Mouse (Mus musculus) CH12.LX (cell line): Measurements from ENCODE around the gene Ap2b1. TPM values are rescaled to one million over a fixed set of nuclear protein-coding genes. Genes with fewer than 3 reads are reported as not detected.

ENCODE experiments used
- DNase-seq: peaks from one replicate; pipeline ENCODE4 v3.0.0-alpha.2; 2013; ENCODE audit errors: extremely low read depth
- H3K27ac ChIP-seq: 2 replicates; pipeline ENCODE4 v1.5.1; 2012; ENCODE audit warnings: low read depth, mild to moderate bottlenecking, control low read depth, moderate library complexity; ENCODE audit not compliant: insufficient read depth
- H3K27me3 ChIP-seq: replicated peaks from 2 replicates; pipeline ENCODE3; 2012; ENCODE audit warnings: inconsistent platforms
- H3K36me3 ChIP-seq, 2 experiments: replicated peaks in 1 of 2; 2 replicates each; pipeline versions ENCODE3 to v1.6.1; 2012; ENCODE audit warnings: inconsistent platforms in 1 of 2, low read length in 1 of 2, mild to moderate bottlenecking in 1 of 2, mixed read lengths in 1 of 2, moderate library complexity in 1 of 2; ENCODE audit not compliant: control insufficient read depth in 1 of 2, insufficient read depth in 1 of 2
- H3K4me1 ChIP-seq, 2 experiments: 2 replicates each; pipeline ENCODE4 v1.6.1; 2012; ENCODE audit warnings: inconsistent platforms in 1 of 2, moderate library complexity in 1 of 2; ENCODE audit not compliant: insufficient read depth in 2 of 2, control insufficient read depth in 1 of 2
- H3K4me2 ChIP-seq: 2 replicates; pipeline ENCODE4 v1.6.1; 2012; ENCODE audit warnings: low read depth, mild to moderate bottlenecking, control low read depth; ENCODE audit not compliant: poor library complexity, insufficient read depth, severe bottlenecking
- H3K4me3 ChIP-seq, 3 experiments: fragments of 150-350 bp in 1 of 3; sonication (generic) in 1 of 3; replicated peaks in 1 of 3; 2 replicates each; pipeline versions ENCODE3 to v1.5.1; 2011 to 2012; ENCODE audit warnings: low read depth in 2 of 3, low read length in 2 of 3, mild to moderate bottlenecking in 2 of 3, moderate library complexity in 2 of 3, control low read depth in 1 of 3, improper control_type of control experiment in 1 of 3, inconsistent platforms in 1 of 3, mixed read lengths in 1 of 3; ENCODE audit not compliant: poor library complexity in 1 of 3
- H3K79me2 ChIP-seq: replicated peaks from 2 replicates; pipeline ENCODE4 v1.6.1; 2012; ENCODE audit warnings: mild to moderate bottlenecking, moderate library complexity; ENCODE audit not compliant: control insufficient read depth, poor library complexity, insufficient read depth, severe bottlenecking; ENCODE audit errors: extremely low read depth
- H3K9ac ChIP-seq: 2 replicates; pipeline ENCODE4 v1.6.1; 2012; ENCODE audit warnings: low read depth, mild to moderate bottlenecking, control low read depth, moderate library complexity; ENCODE audit not compliant: insufficient read depth
- H3K9me3 ChIP-seq: replicated peaks from 2 replicates; pipeline ENCODE3; 2012; ENCODE audit warnings: low read length, inconsistent platforms, mixed read lengths
- BHLHE40 ChIP-seq: IDR thresholded peaks from 2 replicates; pipeline ENCODE4 v1.6.1; 2011; ENCODE audit warnings: mild to moderate bottlenecking, low read depth, low read length, improper control_type of control experiment
- E2F4 ChIP-seq: IDR thresholded peaks from 2 replicates; pipeline ENCODE4 v1.6.1; 2011; ENCODE audit warnings: low read depth, low read length, improper control_type of control experiment; ENCODE audit not compliant: insufficient replicate concordance
- ELF1 ChIP-seq: IDR thresholded peaks from 2 replicates; pipeline ENCODE4 v1.6.1; 2014; ENCODE audit warnings: low read depth, mild to moderate bottlenecking, inconsistent platforms, low read length, improper control_type of control experiment
- EP300 ChIP-seq: IDR thresholded peaks from 2 replicates; pipeline ENCODE4 v1.6.1; 2011; ENCODE audit warnings: low read length, improper control_type of control experiment
- GABPA ChIP-seq: IDR thresholded peaks from 2 replicates; pipeline ENCODE4 v1.6.1; 2012; ENCODE audit warnings: low read depth, low read length, improper control_type of control experiment, inconsistent platforms; ENCODE audit not compliant: insufficient replicate concordance
- IRF4 ChIP-seq: IDR thresholded peaks from 2 replicates; pipeline ENCODE4 v1.6.1; 2014; ENCODE audit warnings: low read depth, mild to moderate bottlenecking, inconsistent platforms, low read length, improper control_type of control experiment
- JUN ChIP-seq: IDR thresholded peaks from 2 replicates; pipeline ENCODE4 v1.6.1; 2011; ENCODE audit warnings: low read depth, mild to moderate bottlenecking, low read length, improper control_type of control experiment, moderate library complexity; ENCODE audit not compliant: insufficient read depth
- MAFK ChIP-seq: IDR thresholded peaks from 2 replicates; pipeline ENCODE4 v1.6.1; 2011; ENCODE audit warnings: low read length, improper control_type of control experiment; ENCODE audit not compliant: insufficient replicate concordance
- MAX ChIP-seq: IDR thresholded peaks from 2 replicates; pipeline ENCODE4 v1.6.1; 2011; ENCODE audit warnings: low read length, improper control_type of control experiment
- MEF2A ChIP-seq: IDR thresholded peaks from 2 replicates; pipeline ENCODE4 v1.6.1; 2014; ENCODE audit warnings: low read depth, mild to moderate bottlenecking, inconsistent platforms, low read length, improper control_type of control experiment, borderline replicate concordance
- MXI1 ChIP-seq: IDR thresholded peaks from 2 replicates; pipeline ENCODE4 v1.6.1; 2011; ENCODE audit warnings: mild to moderate bottlenecking, low read depth, low read length, improper control_type of control experiment
- RAD21 ChIP-seq: IDR thresholded peaks from 2 replicates; pipeline ENCODE4 v1.6.1; 2011; ENCODE audit warnings: low read depth, mild to moderate bottlenecking, low read length, improper control_type of control experiment, moderate library complexity
- RCOR1 ChIP-seq: conservative IDR thresholded peaks from 2 replicates; pipeline ENCODE4 v1.6.1; 2012; ENCODE audit warnings: low read depth, mild to moderate bottlenecking, inconsistent platforms, low read length, improper control_type of control experiment
- SMC3 ChIP-seq: IDR thresholded peaks from 2 replicates; pipeline ENCODE4 v1.6.1; 2011; ENCODE audit warnings: low read depth, low read length, improper control_type of control experiment
- TBP ChIP-seq: conservative IDR thresholded peaks from 2 replicates; pipeline ENCODE4 v1.6.1; 2011; ENCODE audit warnings: low read depth, low read length, improper control_type of control experiment
- UBTF ChIP-seq: IDR thresholded peaks from 2 replicates; pipeline ENCODE4 v1.6.1; 2012; ENCODE audit warnings: low read depth, mild to moderate bottlenecking, inconsistent platforms, low read length, improper control_type of control experiment, moderate library complexity
- ZMIZ1 ChIP-seq: IDR thresholded peaks from 2 replicates; pipeline ENCODE4 v1.6.1; 2012; ENCODE audit warnings: low read depth, mild to moderate bottlenecking, inconsistent platforms, low read length, improper control_type of control experiment
- dilution Hi-C: fragments of 300-500 bp; cut with MboI; formaldehyde crosslinking; loops from 2 replicates; pipeline ENCODE4 v1.14.3; 2020; ENCODE audit warnings: low sequenced_read_pairs; ENCODE audit not compliant: extremely low pct_unique_long_range_greater_than_20kb, extremely low pct_ligation_motif_present
- in situ Hi-C: fragments of 300-500 bp; cut with MboI; formaldehyde crosslinking; loops from 3 replicates; pipeline ENCODE4 v1.14.3; 2019; ENCODE audit warnings: low sequenced_read_pairs, low pct_ligation_motif_present, low pct_unique_long_range_greater_than_20kb, mixed read lengths
- polyA plus RNA-seq: library from polyadenylated mRNA; unstranded; fragments of >175 nt; gene quantifications from 2 replicates; pipeline ENCODE4 v1.2.1, GENCODE M21; 2012; ENCODE audit warnings: low read depth; ENCODE audit not compliant: insufficient read length
- total RNA-seq, 2 experiments: library from RNA; depleted of rRNA; stranded (reverse); fragments of 300-350 nt in 1 of 2; fragments of >200 nt in 1 of 2; gene quantifications; 2 replicates each; pipeline ENCODE4 v1.2.3; 2012 to 2014

Gene Ap2b1
- total and polyA plus RNA-seq, 3 experiments, result 58.3 to 78.8 (median 59.1) TPM

DNA sequence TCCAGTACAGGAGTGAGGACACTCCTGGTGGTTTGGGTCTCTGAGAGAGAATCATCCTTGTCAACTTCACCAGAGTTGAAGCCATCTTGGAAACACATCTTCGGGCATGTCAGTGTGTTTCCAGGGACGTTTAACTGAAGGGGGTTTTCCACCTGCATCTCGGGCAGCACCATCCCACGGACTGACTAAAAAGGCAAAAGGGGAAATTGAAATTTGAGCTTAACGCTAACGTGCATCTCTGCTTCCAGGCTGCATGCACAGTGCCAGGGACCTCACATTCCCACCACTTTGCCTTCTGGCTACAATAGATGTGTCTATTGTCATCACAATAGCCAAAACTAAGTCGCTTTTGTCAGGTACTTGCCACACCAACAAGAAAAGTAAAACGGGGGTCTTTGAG, 109.4 kb downstream of the Ap2b1 start:
- Histone ChIP-seq H3K9ac (no peak overlapping the region), H3K9me3 (no peaks in the 10 kb centered on the region), H3K27ac (no peak overlapping the region), H3K36me3 (peaks cover 13 to 24% of the 10 kb centered on the region in 2 experiments), H3K4me1 (peaks cover 17 to 35% of the 10 kb centered on the region in 2 experiments), H3K79me2 (no peaks in the 10 kb centered on the region), H3K27me3 (peaks cover 22% of the 10 kb centered on the region), H3K4me2 (no peak overlapping the region), H3K4me3 (no peak overlapping the region)
- dilution Hi-C loops (no loop called here), in situ Hi-C loops (loop anchor here (25.0 kb wide), 1 partner anchor 496 kb away; the partner anchor contains the start of genes Nle1 and Unc45b)
- peak; percentile 53; the same call in 1 of the 2 replicates for TF ChIP-seq EP300
- TF ChIP-seq MEF2A, result peak; percentile 18; the same call in 1 of the 2 replicates
- TF ChIP-seq MXI1, result peak; percentile 48; the same call in 1 of the 2 replicates
- TF ChIP-seq E2F4, result no peak
- peak; percentile 82 for TF ChIP-seq IRF4
- no peak for TF ChIP-seq RAD21
- peak; percentile 62; the same call in 1 of the 2 replicates for TF ChIP-seq BHLHE40
- DNase-seq, result peak; percentile 45

DNA sequence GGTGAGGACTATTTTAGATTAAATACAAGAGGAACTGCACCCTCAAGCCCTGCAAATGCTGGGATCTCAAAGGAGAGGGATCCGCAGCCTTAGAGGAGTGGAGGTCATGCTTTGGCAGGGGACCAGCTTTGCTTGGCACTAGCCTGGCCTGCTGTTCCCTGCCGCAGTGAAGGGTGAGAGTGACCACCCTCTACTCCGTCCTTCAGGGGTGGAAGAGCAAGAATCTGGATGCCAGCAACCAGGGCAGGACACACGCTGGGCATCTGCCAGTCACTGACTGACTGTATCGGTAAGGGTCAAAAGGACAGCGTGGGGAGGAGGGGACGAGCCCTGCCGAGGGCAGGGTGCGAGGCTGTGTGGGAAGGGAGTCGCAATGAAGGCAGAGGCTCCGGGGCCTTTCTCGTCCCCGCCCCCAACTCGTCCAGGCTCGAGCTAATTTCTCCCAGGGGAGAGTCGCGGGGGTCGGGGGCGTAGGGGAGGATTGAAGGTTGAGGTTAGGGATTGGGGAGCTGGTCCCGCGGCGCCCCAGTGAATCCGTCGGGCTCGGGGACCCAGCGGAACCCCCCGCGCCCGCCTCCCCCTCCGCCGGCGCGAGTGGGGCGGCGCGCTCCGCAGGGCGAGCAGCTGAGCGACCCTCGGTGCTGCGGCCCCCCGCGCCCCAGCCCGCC, 110.4 kb downstream of the Ap2b1 start, which contains the start of gene Rasl10b:
Gene Rasl10b (plus strand): TSS at position 51 of the 668 bp plus-strand sequence.
- no peaks in the 10 kb centered on the region for H3K79me2 ChIP-seq
- no peak for TF ChIP-seq GABPA
- no peak for TF ChIP-seq TBP
- no peak for TF ChIP-seq ZMIZ1
- no peak for TF ChIP-seq ELF1
- TF ChIP-seq MAX, result no peak
- no peak for TF ChIP-seq RCOR1
- no peak; the same call in 1 of the 2 replicates for TF ChIP-seq UBTF
- no peak for TF ChIP-seq MAFK
- no peak for TF ChIP-seq EP300
- no peak for TF ChIP-seq JUN
- TF ChIP-seq SMC3, result no peak
- in situ Hi-C loops (loop anchor here (25.0 kb wide), 1 partner anchor 497 kb away; the partner anchor contains the start of genes Nle1 and Unc45b), dilution Hi-C loops (no loop called here)
- peak within 1 kb of the TSS; percentile 17; the same call in 1 of the 2 replicates for H3K9ac ChIP-seq
- no peak for DNase-seq
- no peaks in the 10 kb centered on the region for H3K9me3 ChIP-seq
- peaks cover 5 to 15% of the 10 kb centered on the region in 2 experiments for H3K36me3 ChIP-seq
- peaks cover 31% of the 10 kb centered on the region for H3K27me3 ChIP-seq
- no peak within 1 kb of the TSS for H3K27ac ChIP-seq
- peak within 1 kb of the TSS in 1 of 3 experiments; percentile 51 for H3K4me3 ChIP-seq
- H3K4me1 ChIP-seq, result peaks cover 17 to 35% of the 10 kb centered on the region in 2 experiments
- H3K4me2 ChIP-seq, result peak within 1 kb of the TSS; percentile 22
